Mouse (Mus musculus): ENCODE data around the gene Gm11020.

Gene Gm11020

GRCm38 (mm10) chr8:104342426-104342825, 21.1 kb downstream of the Gm11020 start:
- DNase-seq (ENCODE audit: low read depth, low spot score) = no peak

- peak; percentile 80 for DNase-seq (ENCODE audit: low read depth, low spot score)
Observed at GRCm38 (mm10) chr8:104343957-104344356, 22.6 kb downstream of the Gm11020 start.

GRCm38 (mm10) chr8:104344622-104345021, 23.3 kb downstream of the Gm11020 start:
- no peak for DNase-seq (ENCODE audit: low read depth, low spot score)

GRCm38 (mm10) chr8:104346706-104347105, 25.3 kb downstream of the Gm11020 start:
- DNase-seq (ENCODE audit: low read depth, low spot score) = no peak

- no peak for DNase-seq (ENCODE audit: low read depth, low spot score)
Observed at GRCm38 (mm10) chr8:104348971-104349370, 27.6 kb downstream of the Gm11020 start.

GRCm38 (mm10) chr8:104350047-104350446, 28.7 kb downstream of the Gm11020 start:
- no peak for DNase-seq (ENCODE audit: low read depth, low spot score)

GRCm38 (mm10) chr8:104353186-104353585, 31.8 kb downstream of the Gm11020 start:
- no peak for DNase-seq (ENCODE audit: low read depth, low spot score)

- DNase-seq (ENCODE audit: low read depth, low spot score) = no peak
Observed at GRCm38 (mm10) chr8:104354504-104354903, 33.1 kb downstream of the Gm11020 start.

GRCm38 (mm10) chr8:104358637-104359036, 37.3 kb downstream of the Gm11020 start:
- no peak for DNase-seq (ENCODE audit: low read depth, low spot score)

GRCm38 (mm10) chr8:104359778-104360456, 38.5 kb downstream of the Gm11020 start:
- DNase-seq (ENCODE audit: low read depth, low spot score) = no peak

GRCm38 (mm10) chr8:104365695-104366094, 44.3 kb downstream of the Gm11020 start:
- DNase-seq (ENCODE audit: low read depth, low spot score) = no peak

- no peak for DNase-seq (ENCODE audit: low read depth, low spot score)
Observed at GRCm38 (mm10) chr8:104367398-104367797, 46.0 kb downstream of the Gm11020 start.

GRCm38 (mm10) chr8:104369591-104369990, 48.2 kb downstream of the Gm11020 start:
- no peak for DNase-seq (ENCODE audit: low read depth, low spot score)

GRCm38 (mm10) chr8:104370071-104370470, 48.7 kb downstream of the Gm11020 start:
- DNase-seq (ENCODE audit: low read depth, low spot score) = no peak

- DNase-seq (ENCODE audit: low read depth, low spot score) = no peak
Observed at GRCm38 (mm10) chr8:104371121-104371520, 49.8 kb downstream of the Gm11020 start.
